Mouse (Mus musculus) fibroblast of lung, adult 2 months (primary cell): ENCODE measurements around the gene Cd63.

Source experiments
- DNase-seq: peaks from one replicate; pipeline ENCODE4 v3.0.0-alpha.2; 2011; ENCODE audit warnings: low read depth

Cd63 gene

GRCm38 (mm10) chr10:128929638-128930378 lies 29.0 kb downstream of the Cd63 start:
- DNase-seq = no peak

- no peak for DNase-seq
These were observed 30.7 kb downstream of the Cd63 start for GRCm38 (mm10) chr10:128931441-128931840.

GRCm38 (mm10) chr10:128933574-128933973 lies 32.8 kb downstream of the Cd63 start, which contains the start of gene Itga7:
Itga7 (plus strand) TSS chr10:128933818.
- no peak for DNase-seq

GRCm38 (mm10) chr10:128933976-128934721 lies 33.4 kb downstream of the Cd63 start:
- DNase-seq = no peak

- no peak for DNase-seq
These were observed 34.4 kb downstream of the Cd63 start for GRCm38 (mm10) chr10:128934997-128935787.

GRCm38 (mm10) chr10:128935826-128936440 lies 35.1 kb downstream of the Cd63 start:
- DNase-seq = no peak

- no peak for DNase-seq
These were observed 37.1 kb downstream of the Cd63 start for GRCm38 (mm10) chr10:128937756-128938390.

- no peak for DNase-seq
These were observed 37.7 kb downstream of the Cd63 start for GRCm38 (mm10) chr10:128938457-128938856.

- no peak for DNase-seq
These were observed 38.2 kb downstream of the Cd63 start for GRCm38 (mm10) chr10:128938974-128939373.

- DNase-seq = no peak
These were observed 39.8 kb downstream of the Cd63 start for GRCm38 (mm10) chr10:128940475-128941061.

- no peak for DNase-seq
These were observed 44.9 kb downstream of the Cd63 start for GRCm38 (mm10) chr10:128945675-128946074.

GRCm38 (mm10) chr10:128947496-128947895 lies 46.7 kb downstream of the Cd63 start:
- DNase-seq = no peak

GRCm38 (mm10) chr10:128950208-128950887 lies 49.6 kb downstream of the Cd63 start:
- no peak for DNase-seq

GRCm38 (mm10) chr10:128958340-128958739 lies 57.6 kb downstream of the Cd63 start:
- DNase-seq = no peak

- no peak for DNase-seq
These were observed 59.4 kb downstream of the Cd63 start for GRCm38 (mm10) chr10:128960142-128960541.

- DNase-seq = no peak
These were observed 60.1 kb downstream of the Cd63 start, which contains the start of gene Mettl7b for GRCm38 (mm10) chr10:128960590-128961584. Mettl7b (minus strand) TSS chr10:128960988.
